Mouse (Mus musculus) left cerebral cortex, adult 2 months (tissue): Measurements from ENCODE around the gene Reg3a. TPM values are rescaled to one million over a fixed set of nuclear protein-coding genes. Genes with fewer than 3 reads are reported as not detected.
"Not testable (repeated sequence)": the region's sequence is repeated elsewhere in the genome, so short reads cannot be mapped to it uniquely, and the experiment has no call there.

Source experiments
- DNase-seq, 2 experiments: peaks; one replicate each; pipeline ENCODE4 v3.0.0; 2021 to 2022; ENCODE audit warnings: low spot score in 2 of 2, mixed read lengths in 1 of 2; ENCODE audit errors: extremely low spot score in 1 of 2
- H3K27ac ChIP-seq: fragments of 200-600 bp; 2 replicates; pipeline ENCODE4 v1.8.1; 2022
- H3K4me3 ChIP-seq: fragments of 200-600 bp; 2 replicates; pipeline ENCODE4 v1.8.1; 2022
- CTCF ChIP-seq: fragments of 200-600 bp; IDR thresholded peaks from 2 replicates; pipeline ENCODE4 v1.8.1; 2022; ENCODE audit warnings: antibody characterized with exemption, mild to moderate bottlenecking, moderate library complexity
- intact Hi-C: fragments of 180-260 bp; cut with DNase I; formaldehyde crosslinking; loops from one replicate; pipeline ENCODE4 v1.15.1; 2025
- long read RNA-seq, 2 experiments: library from polyadenylated mRNA; stranded (forward); transcript quantifications; one replicate each; pipeline ENCODE4 v2.0.0; 2021; ENCODE audit warnings: borderline mapping rate in 2 of 2
- total RNA-seq, 2 experiments: library from RNA; stranded (reverse); gene quantifications; 2 replicates each; pipeline ENCODE4 v1.2.3; 2021

Gene Reg3a
- not detected for total RNA-seq
- long read RNA-seq, experiment 1 = 0 reads
- long read RNA-seq, experiment 2 = 0 reads

DNA sequence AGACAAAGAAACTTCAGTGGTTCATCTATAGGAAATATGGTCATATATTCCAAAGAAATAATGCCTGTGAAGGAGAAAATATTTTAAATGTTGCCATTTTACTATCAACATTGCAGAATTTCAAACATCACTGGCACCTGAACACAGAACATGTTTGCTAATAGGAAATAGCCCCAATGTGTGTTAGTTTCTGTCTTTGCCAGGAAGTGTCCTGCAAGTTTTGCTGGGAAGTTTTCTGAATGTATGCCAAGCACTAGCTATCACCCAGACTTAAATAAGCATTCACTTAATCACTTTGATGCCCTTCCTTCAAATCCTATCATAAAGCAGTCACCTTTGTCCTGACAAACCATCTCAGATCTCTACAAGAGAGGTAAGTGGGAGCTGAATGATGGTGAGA, at the start of gene Reg3a:
Gene Reg3a, plus strand, starts transcription at position 301 of the 400 bp plus-strand sequence.
- Histone ChIP-seq H3K27ac (no peak within 1 kb of the TSS), H3K4me3 (no peak within 1 kb of the TSS)
- intact Hi-C loops = no loop called here
- DNase-seq = no peak
- no peak for TF ChIP-seq CTCF

DNA sequence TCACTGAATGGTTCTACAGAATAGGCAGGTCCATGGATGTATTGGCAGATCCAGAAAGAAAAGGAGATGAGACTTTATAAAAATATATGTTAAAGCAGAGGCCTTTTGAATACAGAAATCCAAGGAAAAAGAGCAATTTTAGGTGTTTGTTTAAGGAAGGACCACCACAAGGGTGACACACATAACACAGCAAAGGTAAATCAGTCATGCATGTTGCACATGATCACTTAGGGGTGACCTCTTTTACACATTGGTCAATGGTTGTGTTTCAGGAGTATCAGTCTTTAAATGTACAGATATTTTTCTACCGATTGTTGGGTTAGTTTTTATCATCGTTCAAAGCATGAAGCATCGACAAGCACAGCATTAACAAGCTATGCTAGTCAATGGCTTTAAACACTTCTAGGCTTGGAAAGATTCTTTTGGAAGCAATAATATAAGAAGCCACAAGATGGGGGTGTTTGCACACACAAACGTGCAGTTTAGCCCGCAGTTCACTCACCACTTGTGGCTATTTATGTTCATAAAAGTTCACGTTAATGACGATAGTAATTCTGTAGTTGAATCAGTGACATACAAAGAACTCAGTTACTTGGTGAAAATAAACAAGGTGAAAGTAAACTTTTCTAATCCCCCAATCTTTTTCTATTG, 48.5 kb upstream of the Reg3a start:
- Histone ChIP-seq H3K4me3 (no peak overlapping the region), H3K27ac (no peak overlapping the region)
- DNase-seq = peak in 1 of 2 experiments; percentile 17
- peak; percentile 75 for TF ChIP-seq CTCF
- intact Hi-C loops = loop anchor here (1.0 to 2.0 kb wide), 3 partner anchors 129 to 181 kb away; no protein-coding TSS in a partner anchor

DNA sequence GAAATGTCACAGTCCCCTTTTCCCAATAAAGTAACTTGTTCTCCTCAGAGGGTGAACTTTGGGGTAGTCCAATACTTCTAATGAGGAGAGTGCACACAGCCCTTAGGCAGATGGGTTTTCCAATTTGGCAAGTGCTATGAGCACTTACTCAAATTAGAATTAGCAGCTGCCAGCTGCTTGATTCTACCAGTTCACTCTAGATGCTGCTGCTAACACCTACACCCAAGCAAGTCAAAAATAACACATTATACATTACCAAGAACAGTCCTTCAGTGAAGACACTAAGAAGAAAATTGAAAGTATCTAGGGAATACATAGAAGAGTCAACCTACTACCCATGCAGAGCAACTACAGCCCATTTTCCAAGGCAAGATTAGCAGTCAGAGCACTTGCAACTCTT, 40.2 kb upstream of the Reg3a start:
- Histone ChIP-seq H3K4me3 (no peak overlapping the region), H3K27ac (no peak overlapping the region)
- intact Hi-C loops = loop anchor here (1.0 kb wide), 1 partner anchor 120 kb away; no protein-coding TSS in a partner anchor
- DNase-seq = no peak
- TF ChIP-seq CTCF = no peak

DNA sequence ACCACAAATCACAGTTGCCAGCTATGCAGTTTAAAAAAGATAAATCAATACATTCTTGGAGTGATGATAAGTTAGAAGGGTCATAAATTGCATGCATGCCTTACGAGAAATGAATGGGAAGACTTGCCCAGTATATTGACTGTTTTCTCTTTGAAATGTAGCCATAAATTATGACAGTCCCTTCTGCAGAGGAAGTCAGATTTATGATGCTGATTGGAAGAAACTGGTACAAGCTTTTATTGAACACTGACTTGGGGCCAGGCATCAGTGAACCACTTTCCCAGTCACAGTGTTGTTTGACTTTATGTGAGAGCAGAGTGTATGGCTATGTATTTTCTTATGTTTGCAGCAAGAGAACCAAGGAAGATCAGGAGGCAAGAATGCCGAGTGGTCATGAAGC, 38.8 kb upstream of the Reg3a start:
- DNase-seq = no peak
- no peak overlapping the region for H3K27ac ChIP-seq
- intact Hi-C loops = no loop called here
- H3K4me3 ChIP-seq = no peak overlapping the region
- TF ChIP-seq CTCF = no peak

DNA sequence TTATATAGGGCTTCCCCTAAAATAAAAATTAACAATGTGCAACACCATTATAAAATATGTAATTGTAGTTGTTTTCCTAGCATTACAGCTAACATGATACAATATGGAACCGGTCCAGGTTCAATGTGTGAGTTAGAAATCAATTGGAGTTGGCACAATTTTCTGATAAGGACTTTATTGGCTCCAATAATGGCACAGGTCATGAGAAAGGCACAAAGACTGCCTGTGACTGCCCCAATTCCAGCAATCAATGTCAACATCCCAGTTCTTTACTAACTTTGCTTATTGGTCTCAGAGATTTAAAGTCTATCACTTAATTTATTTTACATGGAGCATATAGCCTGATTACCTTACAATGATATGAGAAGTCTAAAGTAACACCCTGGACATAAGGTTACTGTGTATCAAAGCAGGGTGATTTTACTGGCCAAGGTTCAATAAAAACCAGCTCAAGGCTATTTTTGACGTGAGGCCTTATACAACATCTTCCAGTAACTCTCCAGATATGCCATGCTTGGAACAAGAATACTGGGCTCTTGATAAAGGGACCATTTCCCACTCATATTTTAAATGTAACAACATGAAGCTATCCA, 18.4 kb upstream of the Reg3a start:
- no peak overlapping the region for H3K4me3 ChIP-seq
- no peak for DNase-seq
- TF ChIP-seq CTCF = no peak
- intact Hi-C loops = no loop called here
- H3K27ac ChIP-seq = no peak overlapping the region

DNA sequence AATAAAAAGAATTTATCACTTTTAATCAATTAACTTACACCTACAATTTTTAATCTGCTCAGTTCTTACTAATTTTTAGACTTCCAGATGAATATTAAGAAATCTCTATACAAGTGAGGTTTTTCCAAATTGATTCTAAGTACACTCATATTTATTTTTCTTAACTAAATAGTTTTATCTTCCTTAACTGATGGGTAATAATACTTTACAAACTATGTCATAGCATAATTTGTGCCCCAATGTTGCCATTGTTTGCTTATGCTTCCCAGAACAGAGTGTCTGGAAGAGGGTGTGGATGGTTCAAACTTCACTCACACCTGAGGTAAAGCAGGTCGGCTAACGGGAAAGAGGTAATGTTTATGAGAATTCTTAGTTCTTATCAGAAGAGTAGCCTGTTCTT, 10.2 kb upstream of the Reg3a start, which contains the start of gene Reg3b:
Gene Reg3b, plus strand, starts transcription at position 301 of the 400 bp plus-strand sequence.
- DNase-seq = no peak
- no peak for TF ChIP-seq CTCF
- H3K27ac ChIP-seq = no peak within 1 kb of the TSS
- intact Hi-C loops = no loop called here
- H3K4me3 ChIP-seq = no peak within 1 kb of the TSS

DNA sequence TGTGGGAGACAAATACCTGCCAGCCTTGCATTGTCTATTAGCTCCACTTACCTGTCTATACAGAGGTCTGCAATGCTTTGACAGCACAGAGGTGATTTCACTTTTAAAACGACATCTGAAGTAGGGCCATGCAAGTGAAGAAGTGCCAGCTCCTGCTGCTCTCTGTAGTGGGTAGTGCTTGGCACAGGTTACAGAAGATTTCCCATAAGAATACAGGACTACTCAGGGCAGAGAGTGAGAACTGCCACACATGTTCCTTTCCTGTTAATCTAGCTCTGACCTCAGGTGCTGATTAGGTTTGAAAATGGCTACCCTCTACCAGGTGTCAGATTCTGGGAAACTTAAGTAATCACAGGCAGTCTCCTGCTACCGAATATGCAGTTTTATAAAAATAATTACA, 1.7 kb upstream of the Reg3a start, which contains the start of gene Reg3d:
Gene Reg3d, minus strand, starts transcription at position 101 of the 400 bp plus-strand sequence.
- TF ChIP-seq CTCF = no peak
- intact Hi-C loops = no loop called here
- DNase-seq = no peak
- H3K27ac ChIP-seq = no peak within 1 kb of the TSS
- H3K4me3 ChIP-seq = no peak within 1 kb of the TSS

DNA sequence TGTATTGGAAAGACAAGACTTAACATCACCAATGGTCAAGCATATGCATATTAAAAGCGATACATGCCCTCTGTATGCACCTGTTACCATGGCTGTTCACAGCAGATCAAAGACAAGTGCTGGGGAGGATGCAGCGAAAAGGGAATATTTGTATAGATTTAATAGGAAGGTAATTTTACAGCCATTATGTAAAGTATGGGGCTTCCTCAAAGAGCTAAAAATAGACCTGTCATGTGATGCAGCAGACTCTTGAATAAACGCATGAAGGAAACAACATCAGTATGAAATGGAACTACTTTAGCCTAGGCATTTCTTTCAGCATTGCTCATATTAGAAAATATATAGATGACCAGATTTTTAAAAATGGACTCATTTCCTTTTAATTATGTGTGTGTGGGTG, 5.1 kb downstream of the Reg3a start:
- DNase-seq = no peak
- Histone ChIP-seq H3K4me3 (no peak overlapping the region), H3K27ac (no peak overlapping the region)
- intact Hi-C loops = no loop called here
- no peak for TF ChIP-seq CTCF

DNA sequence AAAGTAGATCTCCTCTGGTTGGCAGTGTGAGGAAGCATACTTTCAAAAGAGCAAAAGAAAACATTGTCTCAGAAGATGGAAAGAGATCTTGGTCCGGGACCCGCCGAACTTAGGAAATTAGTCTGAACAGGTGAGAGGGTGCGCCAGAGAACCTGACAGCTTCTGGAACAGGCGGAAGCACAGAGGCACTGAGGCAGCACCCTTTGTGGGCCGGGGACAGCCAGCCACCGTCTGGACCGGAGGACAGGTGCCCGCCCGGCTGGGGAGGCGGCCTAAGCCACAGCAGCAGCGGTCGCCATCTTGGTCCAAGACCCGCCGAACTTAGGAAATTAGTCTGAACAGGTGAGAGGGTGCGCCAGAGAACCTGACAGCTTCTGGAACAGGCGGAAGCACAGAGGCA, 14.8 kb downstream of the Reg3a start, which contains the start of gene Reg2:
Gene Reg2, plus strand, starts transcription at position 301 of the 400 bp plus-strand sequence.
- DNase-seq, H3K4me3 ChIP-seq, intact Hi-C loops, H3K27ac ChIP-seq: not testable (repeated sequence)

DNA sequence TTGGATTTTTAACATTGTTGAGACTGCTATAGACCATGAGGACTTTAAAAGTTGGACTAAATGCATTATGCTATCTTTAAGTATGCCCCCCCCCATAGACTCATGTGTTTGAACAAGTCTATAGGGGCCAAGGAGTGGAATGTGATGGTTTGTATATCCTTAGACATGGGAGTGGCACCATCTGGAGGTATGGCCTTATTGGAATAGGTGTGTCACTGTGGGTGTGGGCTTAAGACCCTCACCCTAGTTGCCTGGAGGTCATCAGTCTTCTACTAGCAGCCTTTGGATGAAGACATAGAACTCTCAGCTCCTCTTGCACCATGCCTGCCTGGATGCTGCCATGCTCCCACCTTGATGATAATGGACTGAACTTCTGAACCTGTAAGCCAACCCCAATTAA, 41.9 kb downstream of the Reg3a start, which contains the start of gene Reg1:
Gene Reg1, plus strand, starts transcription at position 301 of the 400 bp plus-strand sequence.
- H3K4me3 ChIP-seq, intact Hi-C loops, DNase-seq, H3K27ac ChIP-seq: not testable (repeated sequence)

DNA sequence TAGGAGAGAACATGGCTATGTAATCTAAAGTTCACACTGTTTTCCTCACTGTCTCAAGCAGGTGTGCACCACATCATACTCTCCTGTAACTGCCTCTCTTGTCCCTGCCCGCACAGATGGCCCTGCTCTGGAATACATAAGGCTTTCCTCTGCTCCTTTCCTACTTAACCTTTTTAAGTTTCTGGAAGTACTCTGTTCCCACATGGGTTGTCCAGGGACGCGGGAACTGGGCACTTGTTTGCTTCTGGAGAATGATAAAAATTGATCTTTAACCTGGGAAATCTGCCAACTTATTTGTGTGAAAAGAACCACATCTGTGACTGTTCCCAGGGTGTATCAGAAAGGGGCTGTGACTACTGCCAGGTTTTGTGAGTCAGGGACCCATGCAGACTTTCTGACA, 45.0 kb downstream of the Reg3a start:
- DNase-seq = no peak
- Histone ChIP-seq H3K27ac (no peak overlapping the region), H3K4me3 (no peak overlapping the region)
- intact Hi-C loops = no loop called here
- TF ChIP-seq CTCF = no peak

Other genes starting within 250 kb of the Reg3a start
- not detected for gene Reg3b, start 10.1 kb upstream of the Reg3a start, total RNA-seq
- not detected for gene Reg3d, start 1.8 kb upstream of the Reg3a start, total RNA-seq
- not detected for gene Reg2, start 14.9 kb downstream of the Reg3a start, total RNA-seq
- not detected for gene Reg1, start 42.0 kb downstream of the Reg3a start, total RNA-seq
- gene Reg3g, start 88.2 kb downstream of the Reg3a start, total RNA-seq = not detected